Mouse (Mus musculus) cortical plate, adult 2 months (tissue): ENCODE data around the gene Pabpc6.

Experiments used
- CTCF ChIP-seq: fragments of 200-500 bp; IDR thresholded peaks from 2 replicates; pipeline ENCODE4 v1.5.1; 2011; ENCODE audit warnings: mild to moderate bottlenecking, control low read depth, low read length; ENCODE audit not compliant: insufficient read depth; ENCODE audit errors: extremely low read depth
- POLR2A ChIP-seq: fragments of 200-500 bp; IDR thresholded peaks from 2 replicates; pipeline ENCODE4 v1.6.1; 2011; ENCODE audit warnings: mild to moderate bottlenecking, low read length, control low read depth; ENCODE audit not compliant: insufficient read depth; ENCODE audit errors: extremely low read depth

DNA sequence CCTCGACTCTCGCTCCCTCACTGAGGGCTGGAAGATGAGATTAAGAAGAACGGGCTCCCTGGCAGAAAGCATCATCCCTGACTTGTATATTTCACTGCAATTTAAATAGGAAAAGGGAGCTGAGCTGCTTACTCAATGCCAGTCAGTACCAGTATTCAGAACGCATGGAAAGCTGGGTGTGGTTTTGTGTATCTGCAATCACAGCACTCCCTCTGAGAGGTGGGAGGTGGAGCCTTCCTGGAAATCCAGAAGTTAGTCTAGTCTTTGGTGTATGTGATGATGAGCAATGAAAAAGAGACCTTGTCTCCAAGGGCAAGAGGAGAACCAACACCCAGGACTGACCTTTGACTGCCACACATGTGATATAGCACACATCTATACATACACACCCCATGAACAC is 21.7 kb upstream of the Pabpc6 start:
- TF ChIP-seq POLR2A: no peak
- no peak for TF ChIP-seq CTCF
